Mouse (Mus musculus) right cerebral cortex, postnatal 25 days (tissue): Measurements from ENCODE around the gene Ugt2b38.
"Not testable (repeated sequence)": the region's sequence is repeated elsewhere in the genome, so short reads cannot be mapped to it uniquely, and the experiment has no call there.

Experiments used
- DNase-seq: peaks from one replicate; pipeline ENCODE4 v3.0.0; 2022

Ugt2b38 gene

DNA sequence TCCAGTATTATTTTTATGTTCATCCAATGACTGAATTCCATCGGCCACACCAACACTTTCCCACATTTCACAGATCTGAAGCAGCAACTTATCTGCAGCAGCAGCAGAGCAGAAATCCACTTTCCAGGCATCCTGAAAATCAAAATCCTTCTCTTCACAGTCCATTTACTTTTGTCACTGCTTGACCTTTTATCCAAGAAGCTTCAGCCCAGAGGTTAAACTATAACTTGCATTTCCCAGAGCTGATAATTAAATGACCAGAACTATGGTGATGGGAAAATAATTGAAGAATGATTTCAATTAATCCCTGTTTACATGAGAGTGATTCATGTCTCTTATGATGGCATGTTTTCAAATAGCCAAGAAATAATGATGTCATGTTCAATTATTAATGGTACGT, at the start of gene Ugt2b38:
Ugt2b38 (minus strand) TSS at position 163 of the 400 bp plus-strand sequence.
- not testable (repeated sequence) for DNase-seq

GRCm38 (mm10) chr5:87458810-87459209, 34.8 kb upstream of the Ugt2b38 start:
- DNase-seq: no peak

GRCm38 (mm10) chr5:87457701-87458100, 33.7 kb upstream of the Ugt2b38 start:
- no peak for DNase-seq

DNA sequence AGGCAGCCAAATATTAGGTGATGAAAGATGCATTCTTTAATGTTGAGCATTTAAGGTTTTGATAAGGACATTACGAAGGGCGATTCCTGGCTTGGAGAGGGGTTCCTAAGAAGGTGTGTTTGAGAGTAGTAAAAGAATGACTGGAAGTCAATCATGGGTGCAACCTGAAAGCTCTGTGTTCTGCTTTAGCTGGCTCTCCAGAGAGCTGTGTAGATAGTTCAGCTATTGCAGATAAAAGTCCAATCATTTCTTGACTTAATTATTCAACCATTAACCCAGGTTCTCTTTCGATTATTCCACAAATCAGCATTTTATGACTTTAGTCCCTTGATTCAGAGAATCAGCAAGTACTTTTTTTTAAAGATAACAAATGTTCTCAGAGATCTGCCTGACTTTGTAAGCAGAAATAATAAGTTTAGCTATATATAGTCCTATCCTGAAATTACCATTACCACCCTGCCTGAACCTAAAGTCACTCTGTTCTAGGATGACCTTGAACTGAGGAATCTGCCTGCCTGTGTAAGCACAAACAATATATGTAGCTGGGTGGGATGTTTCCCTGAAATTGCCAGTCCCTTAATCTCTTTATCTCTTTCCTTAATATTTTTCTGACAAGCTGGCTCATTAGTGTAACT, 32.3 kb upstream of the Ugt2b38 start:
- DNase-seq: no peak

- DNase-seq: no peak
Observed at GRCm38 (mm10) chr5:87455519-87455918, 31.5 kb upstream of the Ugt2b38 start.

- DNase-seq: not testable (repeated sequence)
Observed at GRCm38 (mm10) chr5:87452514-87452913, 28.5 kb upstream of the Ugt2b38 start.

DNA sequence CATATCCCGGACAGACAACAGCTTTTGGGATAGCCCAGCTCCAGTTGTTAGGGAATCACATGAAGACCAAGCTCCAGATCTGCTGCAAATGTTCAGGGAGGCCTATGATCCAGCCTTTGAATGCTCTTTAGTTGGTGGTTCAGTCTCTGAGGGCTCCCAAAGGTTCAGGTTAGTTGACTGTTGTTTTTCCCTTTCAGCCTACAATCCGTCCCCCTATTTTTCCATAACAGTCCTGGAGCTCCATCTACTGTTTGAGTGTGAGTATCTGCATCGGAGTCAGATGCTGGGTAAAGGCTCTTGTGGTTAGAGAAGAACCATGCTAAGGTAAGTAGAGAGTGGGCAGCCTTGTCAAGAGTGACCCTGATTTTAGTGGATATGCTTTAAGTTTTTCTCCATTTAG, 12.3 kb upstream of the Ugt2b38 start:
- DNase-seq: no peak

- no peak for DNase-seq
Observed at GRCm38 (mm10) chr5:87425676-87426075, 1.7 kb upstream of the Ugt2b38 start.

- DNase-seq: no peak
Observed at GRCm38 (mm10) chr5:87396968-87397367, 27.0 kb downstream of the Ugt2b38 start.

GRCm38 (mm10) chr5:87390818-87391217, 33.2 kb downstream of the Ugt2b38 start:
- no peak for DNase-seq

GRCm38 (mm10) chr5:87380234-87380633, 43.8 kb downstream of the Ugt2b38 start:
- no peak for DNase-seq

- no peak for DNase-seq
Observed at GRCm38 (mm10) chr5:87379825-87380224, 44.2 kb downstream of the Ugt2b38 start.

DNA sequence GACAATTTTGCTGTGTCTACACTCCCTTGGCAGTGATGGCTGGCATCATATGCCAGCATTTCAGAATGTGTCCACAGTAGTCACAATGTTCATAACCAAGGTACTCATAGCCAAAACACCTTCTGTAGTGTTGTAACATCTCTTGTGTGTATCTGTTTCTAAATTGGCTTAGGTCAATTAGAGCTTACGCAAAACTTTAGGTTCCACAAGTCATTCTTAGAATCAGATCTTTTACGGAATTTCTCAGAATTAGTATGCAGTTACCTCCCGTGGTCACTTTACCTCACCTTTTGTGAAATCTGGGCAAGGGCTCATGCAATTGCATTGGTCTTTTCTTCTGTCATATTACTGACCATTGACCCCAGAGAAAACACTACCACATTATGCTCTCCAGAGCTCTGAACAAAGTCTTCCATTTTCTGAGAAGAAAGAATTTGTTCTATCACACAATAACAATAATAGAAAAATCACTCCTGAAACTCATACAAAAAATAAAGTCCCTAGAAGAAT, 48.1 kb downstream of the Ugt2b38 start:
- DNase-seq: no peak

GRCm38 (mm10) chr5:87373502-87373863, 50.5 kb downstream of the Ugt2b38 start:
- DNase-seq: no peak

DNA sequence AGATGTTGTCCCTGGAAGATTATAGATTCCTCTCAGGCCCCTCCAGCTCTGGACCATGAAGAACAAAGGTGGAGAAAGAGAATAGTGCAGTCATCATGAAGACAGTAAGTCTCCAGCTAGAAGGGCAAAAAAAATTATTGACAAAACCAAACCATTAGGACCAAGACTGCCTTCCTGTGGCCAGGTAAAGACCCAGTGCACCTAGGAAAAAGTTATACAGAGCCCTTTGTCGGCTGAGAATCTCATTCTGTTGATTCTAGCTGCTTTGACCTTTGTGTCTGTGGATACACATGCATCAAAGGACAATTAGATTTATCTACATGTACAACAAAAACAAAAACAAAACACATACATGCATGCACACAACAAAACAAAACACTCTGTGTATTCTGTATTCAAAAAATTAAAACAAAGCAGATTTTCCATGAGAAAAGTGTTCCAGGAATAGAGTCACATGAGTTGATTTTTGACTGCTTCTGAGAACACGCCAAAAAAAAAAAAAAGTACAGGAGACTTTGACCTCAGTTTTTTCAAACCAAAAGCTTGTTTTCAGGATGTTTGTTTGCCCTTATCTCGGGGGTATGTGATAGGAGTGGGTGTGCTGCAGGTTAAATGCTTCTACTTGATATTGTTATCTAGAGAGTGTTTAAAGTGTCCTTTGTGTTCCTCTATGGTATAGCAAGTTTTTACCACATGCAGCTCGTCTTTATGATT, 51.1 kb downstream of the Ugt2b38 start:
- not testable (repeated sequence) for DNase-seq
